Mouse (Mus musculus) left cerebral cortex, postnatal 4 days (tissue): Measurements from ENCODE around the gene Cyth3. TPM values are rescaled to one million over a fixed set of nuclear protein-coding genes. Genes with fewer than 3 reads are reported as not detected.
A peak's percentile ranks its signal among the peaks of the same experiment; 100 is the strongest.

Source experiments
- DNase-seq: peaks from one replicate; pipeline ENCODE4 v3.0.0-alpha.2; 2022
- intact Hi-C: fragments of 180-260 bp; cut with DNase I; formaldehyde crosslinking; loops from one replicate; pipeline ENCODE4 v1.15.1; 2025
- total RNA-seq, 2 experiments: library from RNA; stranded (reverse); gene quantifications; 2 replicates each; pipeline ENCODE4 v1.2.3; 2021

The Cyth3 gene
- total RNA-seq, 2 experiments from 2014 or later = 88.2 to 115 TPM

DNA sequence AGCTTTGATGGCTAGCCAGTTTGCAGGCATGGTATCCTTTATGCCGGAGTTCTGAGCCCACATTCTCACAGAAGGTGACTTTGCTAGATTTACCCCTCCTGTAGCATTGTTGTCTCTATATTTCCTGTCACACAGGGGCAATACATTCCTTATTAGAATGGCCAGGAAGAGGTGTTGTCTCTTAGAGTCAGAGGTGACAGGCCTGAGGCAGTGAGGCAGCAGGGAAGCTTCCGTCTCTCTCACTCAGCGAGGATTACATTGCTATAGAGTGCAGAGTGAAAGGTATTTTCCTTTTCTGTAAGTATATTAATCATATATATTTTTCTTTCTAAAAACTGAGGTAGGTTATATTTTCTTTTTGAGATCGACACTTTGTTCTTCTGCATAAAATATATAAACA lies 11.6 kb downstream of the Cyth3 start:
- no peak for DNase-seq
- intact Hi-C loops = loop anchor here (10.0 kb wide), 1 partner anchor 51 kb away; no protein-coding TSS in a partner anchor

DNA sequence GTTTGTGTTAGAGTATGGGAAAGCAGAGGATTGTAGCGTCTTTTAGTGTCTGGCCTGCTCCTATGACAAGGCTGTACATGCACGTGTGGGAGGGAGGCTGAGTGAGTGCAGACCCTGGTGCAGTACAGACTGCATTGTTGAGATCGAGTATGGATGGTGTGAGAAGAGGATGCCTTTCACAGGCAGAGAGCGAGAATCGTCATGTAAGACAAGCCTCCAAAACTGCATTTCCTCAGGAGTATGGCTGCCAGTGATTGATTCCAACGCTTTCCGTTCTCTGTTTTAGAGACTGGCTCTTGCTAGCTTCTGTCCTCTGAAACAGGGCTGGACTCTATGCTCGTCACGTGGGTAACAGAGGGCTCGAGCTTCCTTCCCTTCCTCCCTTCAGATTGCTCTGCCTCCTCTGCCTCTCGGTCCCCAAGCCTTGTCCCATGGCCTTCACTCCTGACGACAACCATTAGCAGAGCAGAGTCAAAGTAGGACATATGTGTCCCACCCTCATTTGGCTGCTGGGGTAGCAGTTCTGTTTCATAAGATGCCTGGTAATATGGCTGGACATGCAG lies 12.4 kb downstream of the Cyth3 start:
- intact Hi-C loops = loop anchor here (10.0 kb wide), 1 partner anchor 50 kb away; no protein-coding TSS in a partner anchor
- DNase-seq = no peak

DNA sequence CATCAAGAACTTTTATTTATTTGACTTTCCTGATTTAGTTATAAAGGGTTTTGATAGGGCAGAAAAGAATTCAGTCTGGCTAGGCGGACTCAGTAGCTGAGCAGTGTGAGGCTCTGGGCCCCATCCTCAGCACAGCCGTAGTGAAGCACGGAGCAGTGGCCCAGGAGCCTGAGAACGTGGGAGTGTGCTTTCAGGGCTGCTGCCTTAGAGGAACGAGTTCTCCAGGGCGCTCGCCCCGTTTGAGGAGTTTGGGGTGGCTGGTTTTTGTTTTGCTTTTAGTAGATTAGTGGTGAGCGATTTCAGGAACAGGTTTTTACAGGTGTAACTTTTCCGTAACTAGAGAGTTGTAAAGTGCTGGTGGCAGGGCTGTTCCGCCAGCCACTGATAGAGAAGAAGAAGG lies 13.1 kb downstream of the Cyth3 start:
- intact Hi-C loops = loop anchor here (10.0 kb wide), 1 partner anchor 49 kb away; no protein-coding TSS in a partner anchor
- no peak for DNase-seq

DNA sequence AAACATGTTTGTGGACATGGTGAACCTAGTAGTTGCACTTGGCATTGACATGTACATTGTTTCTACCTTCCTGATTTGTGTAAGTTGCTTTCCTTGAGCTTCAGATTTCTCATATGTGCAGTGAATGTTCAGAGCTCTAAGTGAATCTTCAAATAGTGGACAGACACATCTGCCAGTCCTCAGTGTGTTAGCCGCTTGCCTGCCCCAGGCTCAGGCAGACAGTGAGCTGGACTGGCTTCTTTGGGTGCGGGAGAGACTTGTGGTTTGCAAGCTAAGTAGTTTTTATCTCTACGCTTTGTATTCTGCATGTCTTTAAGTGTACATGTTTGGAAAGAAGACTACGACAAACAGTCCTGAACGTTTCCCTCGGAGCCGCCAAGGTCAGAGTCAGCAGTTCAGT lies 13.9 kb downstream of the Cyth3 start:
- intact Hi-C loops = loop anchor here (10.0 kb wide), 1 partner anchor 49 kb away; no protein-coding TSS in a partner anchor
- no peak for DNase-seq

DNA sequence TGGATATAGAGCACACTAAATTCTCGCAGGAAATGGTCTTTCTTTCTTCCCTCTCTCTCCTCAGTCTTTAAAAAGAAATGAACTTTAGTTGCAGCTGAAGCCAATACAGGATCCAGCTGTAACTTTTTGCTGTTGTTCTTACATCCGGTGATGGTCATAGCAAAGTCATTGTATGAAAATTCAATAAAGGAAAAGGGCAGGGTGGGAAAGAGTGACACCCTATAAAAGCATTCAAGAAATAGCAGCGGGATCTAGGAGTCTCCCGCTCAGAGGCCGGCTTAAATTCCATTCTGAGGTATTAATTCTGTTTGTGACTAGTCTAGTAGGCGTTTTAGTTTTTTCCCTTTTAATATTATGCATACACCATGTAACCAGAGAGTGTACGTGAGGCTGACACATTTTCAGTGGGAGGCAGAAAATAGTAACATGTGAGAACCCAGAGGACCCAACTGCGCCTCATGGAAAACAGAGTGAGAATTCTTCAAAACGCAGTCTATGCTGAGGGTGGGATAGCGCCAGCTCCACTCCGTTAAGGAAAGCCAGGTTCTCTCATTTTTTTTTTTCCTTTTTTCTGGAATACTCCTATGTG lies 15.7 kb downstream of the Cyth3 start:
- intact Hi-C loops = loop anchor here (10.0 kb wide), 1 partner anchor 47 kb away; no protein-coding TSS in a partner anchor
- no peak for DNase-seq

DNA sequence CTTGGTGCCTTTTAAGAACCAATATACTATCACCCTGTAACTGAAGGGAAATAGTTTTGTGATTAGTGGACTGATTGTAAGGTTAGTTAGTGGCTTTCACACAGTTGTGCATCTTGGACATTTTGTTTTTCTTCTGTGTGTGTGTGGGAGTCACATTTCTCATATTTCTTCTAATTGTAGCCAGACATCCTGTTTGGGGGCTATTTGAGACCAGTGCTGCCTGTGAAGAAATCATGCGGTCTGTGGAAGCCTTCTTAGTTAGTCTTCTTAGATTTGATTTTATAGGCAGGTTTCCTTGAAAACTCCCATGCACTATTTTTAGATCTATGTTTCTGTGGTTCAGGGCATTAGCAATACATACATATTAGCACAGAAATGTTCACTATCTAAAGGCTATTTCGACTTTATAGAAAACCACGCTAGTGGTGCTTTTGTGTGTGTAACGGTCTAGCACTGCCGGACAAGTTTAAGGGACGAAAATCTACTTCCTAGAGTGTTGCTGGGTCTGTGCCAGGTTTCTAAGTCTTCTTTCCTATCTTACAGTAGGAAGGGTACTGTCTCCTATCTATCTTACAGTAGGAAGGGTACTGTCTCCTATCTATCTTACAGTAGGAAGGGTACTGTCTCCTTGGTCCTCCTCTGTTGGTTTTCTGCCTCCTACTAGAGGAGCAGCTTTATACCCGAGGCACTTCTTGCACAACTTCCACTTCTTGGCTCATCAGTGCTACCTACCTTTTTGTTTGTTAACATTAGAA lies 16.4 kb downstream of the Cyth3 start:
- no peak for DNase-seq
- intact Hi-C loops = loop anchor here (10.0 kb wide), 1 partner anchor 46 kb away; no protein-coding TSS in a partner anchor

DNA sequence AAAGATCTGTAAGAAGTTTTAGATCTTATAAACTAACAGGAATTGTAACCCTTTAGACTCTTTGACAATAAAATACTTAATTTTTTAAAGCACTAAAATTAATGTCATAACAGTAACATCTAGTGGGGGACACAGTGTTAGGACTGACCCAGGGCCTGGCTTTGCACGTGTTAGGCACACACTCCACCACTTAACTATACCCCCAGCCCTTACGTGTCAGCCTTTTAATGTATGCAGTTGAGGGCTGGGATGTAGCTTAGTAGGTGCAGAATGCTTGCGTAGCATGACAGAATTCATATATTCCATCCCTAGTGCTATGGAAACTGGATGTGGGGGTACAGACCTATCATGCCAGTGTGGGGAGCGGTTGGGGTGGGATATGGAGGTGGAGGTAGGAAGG lies 17.1 kb downstream of the Cyth3 start:
- intact Hi-C loops = loop anchor here (10.0 kb wide), 1 partner anchor 45 kb away; no protein-coding TSS in a partner anchor
- no peak for DNase-seq

DNA sequence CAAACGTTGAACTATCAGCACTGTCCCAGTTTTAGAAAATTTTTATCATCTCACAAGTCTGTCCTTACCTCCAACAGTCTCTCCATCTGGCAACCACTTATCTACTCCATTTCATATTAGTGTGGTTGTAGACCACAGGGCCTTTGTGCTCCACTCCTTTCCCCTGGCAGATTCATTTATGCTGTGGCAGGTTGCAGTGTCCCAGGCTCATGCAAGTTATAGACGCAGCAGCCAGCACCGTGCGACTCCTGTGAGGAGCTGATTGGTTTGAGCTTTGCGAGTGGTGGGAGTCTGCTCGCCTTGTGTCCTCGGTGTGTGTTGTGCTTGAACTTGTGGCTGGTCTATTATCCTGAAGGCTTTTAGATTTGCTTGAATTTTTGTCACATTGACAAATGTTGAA lies 17.6 kb downstream of the Cyth3 start:
- no peak for DNase-seq
- intact Hi-C loops = loop anchor here (10.0 kb wide), 1 partner anchor 45 kb away; no protein-coding TSS in a partner anchor

DNA sequence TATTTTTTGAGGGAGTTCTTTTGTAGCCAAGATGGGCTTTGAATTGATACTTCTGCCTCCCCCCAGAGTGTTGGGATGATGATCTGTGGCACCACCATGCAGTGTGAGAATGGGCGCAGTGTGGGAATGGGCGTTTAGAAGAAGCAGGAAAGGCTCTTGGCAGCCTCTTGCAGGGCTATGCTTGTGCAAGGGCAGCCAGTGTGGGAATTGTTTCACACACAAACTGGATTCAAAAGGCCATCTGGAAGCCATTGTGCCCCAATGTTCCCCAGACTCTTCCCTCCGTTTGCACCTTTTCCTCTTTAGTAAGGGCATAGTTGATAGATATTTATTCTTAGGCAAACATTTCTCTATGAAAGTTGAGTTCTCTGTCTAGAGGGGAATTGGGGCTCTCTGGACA lies 19.3 kb downstream of the Cyth3 start:
- intact Hi-C loops = no loop called here

DNA sequence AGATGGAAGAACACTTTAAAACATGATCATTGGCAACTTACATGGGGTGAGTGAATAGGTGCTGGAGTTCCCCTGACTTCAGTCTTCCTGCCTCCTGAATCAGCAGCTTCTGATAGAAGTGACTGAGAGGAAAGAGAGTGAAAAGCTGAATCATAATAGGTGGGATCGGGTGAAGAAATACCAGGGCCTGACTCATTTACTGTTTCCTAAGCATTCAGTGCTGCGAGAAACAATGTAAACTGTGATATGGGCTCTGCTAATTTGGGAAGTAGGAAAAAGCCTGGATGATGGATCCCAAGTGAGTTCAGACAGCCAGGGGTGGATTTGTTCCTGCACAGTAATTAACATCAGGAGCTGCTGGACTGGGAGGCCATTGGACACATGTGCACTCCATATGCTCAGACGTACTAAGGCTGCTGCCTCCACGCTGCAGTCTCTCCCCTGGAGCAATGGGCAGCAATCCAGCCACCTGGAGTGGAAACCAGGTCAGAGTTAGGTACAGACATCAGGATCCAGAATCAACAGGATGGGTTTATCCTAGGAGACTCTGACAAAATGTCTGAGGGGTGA lies 20.1 kb downstream of the Cyth3 start:
- intact Hi-C loops = no loop called here
- no peak for DNase-seq

More for the DNA sequence above, 19.3 kb downstream of the Cyth3 start:
- no peak for DNase-seq

DNA sequence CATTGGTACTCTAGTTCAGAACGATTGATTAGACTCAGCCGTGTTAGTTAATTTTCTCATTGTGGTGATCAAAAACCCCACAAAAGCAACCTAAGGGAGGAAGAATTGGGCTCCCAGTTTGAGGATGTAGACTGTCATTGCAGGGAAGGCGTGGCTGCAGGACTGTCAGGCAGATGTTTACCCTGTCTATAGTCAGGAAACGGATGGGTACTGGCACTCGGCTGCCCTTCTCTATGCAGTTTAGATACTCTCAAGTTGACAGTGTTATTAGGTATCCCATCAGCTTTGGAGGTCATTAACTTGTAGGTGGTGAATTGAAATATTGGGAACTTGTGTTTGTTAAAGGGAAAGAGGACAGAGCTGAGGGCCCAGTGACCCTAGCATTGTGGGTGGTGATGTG lies 23.7 kb downstream of the Cyth3 start:
- no peak for DNase-seq
- intact Hi-C loops = no loop called here

DNA sequence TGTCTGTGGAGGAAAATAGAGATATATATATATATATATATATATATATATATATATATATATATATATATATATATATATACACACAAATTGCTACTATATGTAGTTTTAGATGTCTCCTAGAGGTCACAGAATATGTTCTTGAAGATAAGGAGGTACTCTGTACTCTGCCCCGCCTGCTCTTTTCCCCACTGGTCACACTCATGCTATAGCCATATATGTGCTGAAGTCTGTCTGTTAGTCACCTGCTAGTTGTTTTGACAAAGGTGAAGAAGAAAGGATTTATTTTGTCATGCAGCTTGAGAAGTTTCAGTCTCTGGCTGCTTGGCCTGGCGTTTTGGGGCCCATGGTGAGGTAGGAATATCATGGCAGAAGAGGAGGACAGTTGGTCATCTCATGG lies 25.2 kb downstream of the Cyth3 start:
- intact Hi-C loops = no loop called here

DNA sequence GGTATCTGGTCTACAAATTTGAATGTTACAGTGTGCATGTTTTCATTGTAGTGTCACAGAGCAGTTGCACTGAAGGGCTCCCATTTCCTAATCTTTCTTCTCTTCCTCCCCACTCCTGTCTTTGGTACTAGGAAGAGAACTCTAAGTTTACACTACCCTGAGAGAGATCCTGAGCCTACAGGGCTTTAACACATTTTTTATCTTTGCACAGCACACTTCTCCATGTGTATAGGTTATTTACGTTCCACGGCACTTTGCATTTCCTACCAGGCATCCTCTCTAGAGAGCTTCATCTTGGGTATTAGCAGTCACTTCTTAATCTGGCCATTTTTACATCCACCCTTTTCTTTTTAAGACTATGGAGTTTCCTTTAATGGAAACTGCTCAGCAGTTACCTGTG lies 25.8 kb downstream of the Cyth3 start:
- intact Hi-C loops = no loop called here
- no peak for DNase-seq

More for the DNA sequence above, 25.2 kb downstream of the Cyth3 start:
- no peak for DNase-seq

DNA sequence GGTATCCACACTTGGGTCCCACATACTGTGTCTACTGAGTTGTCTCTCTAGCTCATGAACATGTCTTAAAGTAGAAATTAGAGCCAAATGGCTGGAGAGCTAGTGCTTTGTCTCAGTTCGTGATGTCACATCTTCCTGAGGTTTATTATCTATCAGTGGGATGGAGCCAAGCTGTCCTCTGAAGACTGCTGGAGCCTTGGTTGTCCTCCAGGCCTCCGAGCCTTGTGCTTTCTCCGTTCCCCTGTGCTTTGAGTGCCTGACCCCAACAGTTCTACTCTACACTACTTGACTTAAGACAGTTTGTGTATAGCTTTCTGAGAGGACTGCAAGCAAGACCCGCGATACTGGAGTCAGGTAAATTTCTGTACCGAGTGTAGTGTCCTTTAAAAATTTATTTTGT lies 26.9 kb downstream of the Cyth3 start:
- no peak for DNase-seq
- intact Hi-C loops = no loop called here

DNA sequence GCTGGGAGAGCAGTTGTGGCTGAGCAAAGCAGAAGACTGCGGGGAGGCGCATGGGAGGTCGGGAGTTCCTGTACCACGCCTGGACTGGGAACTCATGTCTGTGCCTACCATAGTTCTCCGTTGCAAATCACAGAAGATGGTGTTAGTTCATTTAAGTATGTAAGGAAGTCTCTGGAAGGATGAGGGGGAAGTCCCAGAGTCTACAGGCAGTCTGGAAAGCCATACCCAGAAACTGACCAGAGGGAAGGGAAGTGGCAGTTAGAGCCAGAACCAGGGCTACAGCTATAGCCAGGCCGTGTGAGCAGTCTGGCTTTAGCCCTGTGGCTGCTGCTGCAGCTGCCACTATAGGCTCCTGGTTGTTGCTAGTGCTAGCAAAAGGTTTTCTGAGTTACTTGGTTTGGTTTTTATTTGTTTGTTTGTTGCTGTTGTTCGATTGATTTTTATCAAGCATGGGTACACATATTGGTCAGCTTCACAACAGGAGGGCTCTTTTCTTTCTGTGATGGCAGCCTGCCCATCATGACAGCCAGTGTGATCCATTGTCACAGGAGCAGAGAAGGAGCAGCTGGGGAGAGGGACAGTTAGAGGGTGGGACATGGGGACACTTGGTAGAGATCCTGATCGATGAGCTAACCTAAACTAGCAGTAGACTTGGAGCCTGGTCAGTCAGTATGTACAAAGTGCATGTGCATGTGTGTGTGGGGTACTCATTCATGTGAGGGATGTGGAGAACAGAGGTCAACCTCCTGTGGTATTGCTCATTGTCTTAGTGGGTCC lies 29.8 kb downstream of the Cyth3 start:
- peak; percentile 17 for DNase-seq
- intact Hi-C loops = no loop called here

DNA sequence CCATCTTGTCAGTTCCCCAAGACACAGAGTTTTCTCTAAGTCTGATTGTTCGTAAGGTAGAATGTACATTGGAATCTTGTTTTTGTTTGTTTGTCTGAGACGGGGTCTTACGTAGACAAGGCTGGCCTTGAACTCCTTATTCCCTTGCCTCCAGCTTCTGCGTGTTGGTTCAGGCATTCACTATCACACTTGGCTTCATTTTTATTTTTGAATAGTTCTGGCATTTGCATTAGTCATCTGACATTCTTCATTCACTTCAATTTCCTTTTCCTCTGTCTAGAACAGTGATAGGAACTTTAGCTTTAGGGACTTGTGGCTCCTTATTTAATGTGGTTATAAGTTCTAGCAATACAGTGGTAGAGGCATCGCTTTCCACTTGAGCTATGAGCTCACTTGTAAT lies 31.2 kb downstream of the Cyth3 start:
- intact Hi-C loops = no loop called here

DNA sequence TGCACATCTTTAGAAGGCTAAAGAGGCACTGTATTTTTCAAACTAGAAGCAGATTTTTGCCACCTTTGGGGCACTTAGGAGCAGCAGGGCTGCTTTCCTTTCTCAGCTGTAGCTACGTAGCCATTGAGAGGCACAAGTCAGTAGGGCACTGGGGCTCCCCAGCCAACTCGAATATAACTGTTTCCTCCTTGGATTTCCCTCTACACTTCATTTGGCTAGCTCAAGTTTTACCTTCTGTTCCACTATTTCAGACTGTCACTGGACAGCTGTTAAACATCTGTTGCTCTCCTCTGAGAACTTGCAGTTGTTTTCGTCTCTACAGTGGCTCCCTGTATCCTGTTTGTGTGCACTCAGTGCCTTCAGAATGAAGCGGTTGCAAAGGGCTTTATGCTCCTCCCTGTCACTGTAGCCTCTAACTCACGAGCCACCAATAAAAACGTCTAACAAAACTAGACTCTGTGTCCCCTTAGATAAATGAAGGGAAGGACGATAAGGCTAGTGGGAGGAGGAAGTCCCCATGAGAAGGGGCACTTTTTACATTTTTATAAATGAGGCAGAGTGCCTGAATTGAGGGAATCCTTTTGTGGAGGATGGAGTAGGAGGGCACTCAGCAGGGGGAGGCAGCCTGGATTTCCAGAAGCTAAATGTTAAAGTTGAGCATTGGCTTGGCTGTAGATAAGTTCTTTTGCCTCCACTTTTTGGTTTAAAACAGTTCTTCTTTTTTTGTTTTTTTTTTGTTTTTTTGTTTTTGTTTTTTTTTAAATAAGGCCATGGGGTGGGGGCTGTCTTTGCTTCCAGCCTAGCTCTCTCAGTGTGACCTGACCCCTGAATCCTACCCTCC lies 32.6 kb downstream of the Cyth3 start:
- no peak for DNase-seq
- intact Hi-C loops = no loop called here

More for the DNA sequence above, 31.2 kb downstream of the Cyth3 start:
- no peak for DNase-seq

DNA sequence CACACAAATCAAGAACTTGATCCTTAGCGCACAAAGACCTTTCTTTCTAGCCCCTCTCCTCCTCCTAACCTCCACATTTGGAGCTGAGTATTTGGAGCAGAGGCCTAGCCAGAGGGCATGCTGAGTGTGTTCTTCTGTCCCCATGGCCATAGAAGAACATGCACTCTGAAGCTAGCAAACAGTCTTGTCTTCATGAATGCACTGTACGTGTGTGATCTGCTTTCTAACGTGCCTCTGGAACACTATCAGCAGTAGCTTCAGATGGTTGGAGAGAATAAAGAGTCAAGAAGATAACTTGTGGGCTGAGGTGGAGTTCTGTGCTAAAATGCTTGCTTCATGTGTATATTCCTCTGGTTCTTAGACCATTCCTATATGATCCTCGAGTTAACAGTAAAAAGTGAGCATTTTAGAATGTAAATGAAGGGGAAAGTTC lies 33.3 kb downstream of the Cyth3 start:
- no peak for DNase-seq
- intact Hi-C loops = no loop called here

DNA sequence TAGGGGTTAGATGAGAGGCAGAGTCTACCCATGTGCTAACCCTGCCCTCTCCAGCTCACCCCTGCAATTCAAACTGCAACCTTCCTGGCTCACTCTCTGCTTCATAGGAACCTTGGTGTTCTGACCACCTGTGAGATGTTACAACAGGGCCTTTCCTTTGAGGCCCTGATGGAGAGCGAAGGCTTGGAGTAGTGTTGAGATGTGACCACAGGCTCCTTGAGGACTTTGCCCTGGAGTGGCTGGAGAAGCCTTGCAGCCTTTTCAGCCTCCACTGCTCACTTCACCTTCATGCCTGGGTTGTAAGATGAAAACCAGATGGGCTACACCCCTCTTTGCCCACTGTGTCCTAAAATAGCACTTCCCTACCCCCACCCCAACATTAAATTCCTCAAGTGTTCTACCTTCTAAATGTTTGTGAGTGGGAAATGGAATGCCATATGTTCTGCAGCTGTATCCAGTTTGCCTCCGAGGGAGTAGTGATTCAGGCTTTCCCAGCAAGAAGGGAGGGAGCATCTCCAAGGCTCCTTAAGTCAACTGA lies 34.5 kb downstream of the Cyth3 start:
- intact Hi-C loops = no loop called here
- no peak for DNase-seq
